Mouse (Mus musculus) liver, embryonic 14.5 days (tissue): ENCODE measurements at regions not wholly inside any gene's neighbourhood (a gene's known extent, or its start where the extent isn't known, plus 50 kb on each side); places are given as distances from the start of the nearest gene placed in this dataset.

ENCODE experiments used
- CTCF ChIP-seq: IDR thresholded peaks from 2 replicates; pipeline ENCODE4 v1.5.1; 2016; ENCODE audit warnings: antibody characterized with exemption, low read depth, control low read depth
- EP300 ChIP-seq: IDR thresholded peaks from 2 replicates; pipeline ENCODE4 v1.6.1; 2016; ENCODE audit warnings: antibody characterized with exemption, low read depth

DNA sequence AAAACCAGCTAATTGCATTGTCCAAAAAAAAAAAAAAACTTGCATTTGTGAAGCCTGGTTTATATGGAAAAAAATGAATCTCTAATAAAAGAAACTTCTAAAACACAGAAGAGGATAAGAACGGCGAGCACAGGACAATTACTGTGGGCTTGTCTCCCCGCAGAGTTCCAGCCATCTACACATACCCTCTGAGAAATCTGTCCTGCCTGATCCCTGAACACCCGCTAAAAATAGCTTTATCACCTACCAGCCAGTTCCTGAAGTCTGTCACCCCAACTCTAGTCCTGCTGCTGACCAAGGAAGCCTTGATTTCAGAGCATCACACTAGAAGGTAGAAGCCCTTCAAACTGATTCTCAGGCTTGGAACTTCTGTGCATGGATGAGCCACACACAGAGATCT is 173.7 kb upstream of the Prr30 start:
- no peak for TF ChIP-seq CTCF
- no peak for TF ChIP-seq EP300
